Mouse (Mus musculus): ENCODE measurements around the gene Mllt3.

- TF ChIP-seq POLR2AphosphoS2 (IDR thresholded peaks at IDR 0.05; ENCODE audit: insufficient read length, low read depth), result no peak
- no peak for TF ChIP-seq MAX (IDR thresholded peaks at IDR 0.05; ENCODE audit: low read depth)
These were observed 130.6 kb downstream of the Mllt3 start for GRCm38 (mm10) chr4:87902584-87902983.
